Mouse (Mus musculus) liver, adult 2 months (tissue): ENCODE data around the gene Morc1. TPM values are rescaled to one million over a fixed set of nuclear protein-coding genes. Genes with fewer than 3 reads are reported as not detected.

ENCODE experiments used
- DNase-seq: peaks from one replicate; pipeline ENCODE4 v3.0.0-alpha.2; 2011; ENCODE audit warnings: low read depth, low spot score; ENCODE audit errors: extremely low read depth
- H3K27ac ChIP-seq: fragments of 200-500 bp; replicated peaks from 2 replicates; pipeline ENCODE4 v1.5.1; 2012; ENCODE audit warnings: low read depth, mild to moderate bottlenecking, control low read depth, inconsistent platforms, low read length; ENCODE audit not compliant: insufficient read depth
- H3K27me3 ChIP-seq: fragments of 200-500 bp; 2 replicates; pipeline ENCODE4 v1.6.1; 2012; ENCODE audit warnings: mild to moderate bottlenecking, moderate library complexity, low read length, inconsistent platforms; ENCODE audit not compliant: control insufficient read depth, insufficient read depth
- H3K36me3 ChIP-seq: fragments of 200-500 bp; 2 replicates; pipeline ENCODE4 v1.6.1; 2012; ENCODE audit warnings: low read length, inconsistent platforms; ENCODE audit not compliant: control insufficient read depth, insufficient read depth
- H3K4me1 ChIP-seq: fragments of 200-500 bp; 2 replicates; pipeline ENCODE4 v1.6.1; 2011; ENCODE audit warnings: low read length; ENCODE audit not compliant: control insufficient read depth, insufficient read depth
- H3K4me3 ChIP-seq: fragments of 200-500 bp; 2 replicates; pipeline ENCODE4 v1.5.1; 2011; ENCODE audit warnings: low read depth, mild to moderate bottlenecking, control low read depth, low read length, moderate library complexity; ENCODE audit not compliant: insufficient read depth
- H3K79me2 ChIP-seq: fragments of 200-500 bp; 2 replicates; pipeline ENCODE4 v1.6.1; 2012; ENCODE audit warnings: inconsistent platforms, mild to moderate bottlenecking, low read length, moderate library complexity; ENCODE audit not compliant: control insufficient read depth, insufficient read depth
- H3K9ac ChIP-seq: fragments of 200-500 bp; 2 replicates; pipeline ENCODE4 v1.6.1; 2012; ENCODE audit warnings: low read depth, mild to moderate bottlenecking, control low read depth, inconsistent platforms, low read length
- CTCF ChIP-seq: fragments of 200-500 bp; IDR thresholded peaks from 2 replicates; pipeline ENCODE4 v1.5.1; 2011; ENCODE audit warnings: low read depth, low read length, control low read depth
- POLR2A ChIP-seq: fragments of 200-500 bp; IDR thresholded peaks from 2 replicates; pipeline ENCODE4 v1.6.1; 2011; ENCODE audit warnings: low read length, control low read depth; ENCODE audit not compliant: insufficient read depth; ENCODE audit errors: extremely low read depth
- WGBS: fragments of 180-500 bp; shearing (Covaris S2); methylation state at CpG from one replicate; pipeline ENCODE4 v1.1.7; 2018; 5-methylcytosine and 5-hydroxymethylcytosine counted together
- polyA plus RNA-seq: library from polyadenylated mRNA; depleted of rRNA; stranded (reverse); fragments of >200 nt; gene quantifications from 2 replicates; pipeline ENCODE4 v1.2.3, GENCODE M21; 2012
- total RNA-seq: library from RNA; depleted of rRNA; stranded (reverse); fragments of >200 nt; gene quantifications from 2 replicates; pipeline ENCODE4 v1.2.3, GENCODE M21; 2014

Morc1 gene
- total and polyA plus RNA-seq, 2 experiments: not detected

DNA sequence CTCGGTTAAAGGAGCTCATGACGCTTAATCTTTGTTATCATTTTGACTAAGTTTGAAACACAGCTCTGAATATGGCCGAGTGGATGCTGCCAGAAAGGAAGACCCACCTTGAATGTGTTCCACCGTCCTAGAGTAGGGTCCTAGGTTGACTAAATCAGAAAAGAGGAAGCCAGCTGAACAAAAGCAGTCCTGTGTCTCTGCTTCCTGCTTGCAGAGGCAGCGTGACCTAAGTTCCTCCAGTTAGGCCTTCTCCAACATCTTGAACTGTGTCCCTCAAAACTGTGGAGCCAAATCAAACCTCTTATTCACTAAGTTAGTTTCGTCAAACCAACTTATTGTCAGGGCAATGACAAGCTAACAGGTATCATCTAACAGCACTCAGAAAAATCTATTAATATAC is 201.3 kb downstream of the Morc1 start:
- WGBS: 83% methylated on average over 6 of the region's 6 CpGs
- Histone ChIP-seq H3K9ac (no peak overlapping the region), H3K36me3 (no peaks in the 10 kb centered on the region), H3K27me3 (no peaks in the 10 kb centered on the region), H3K4me3 (no peak overlapping the region), H3K4me1 (no peaks in the 10 kb centered on the region), H3K79me2 (no peaks in the 10 kb centered on the region), H3K27ac (no peak overlapping the region)
- no peak for DNase-seq
- TF ChIP-seq CTCF (no peak), POLR2A (no peak)

DNA sequence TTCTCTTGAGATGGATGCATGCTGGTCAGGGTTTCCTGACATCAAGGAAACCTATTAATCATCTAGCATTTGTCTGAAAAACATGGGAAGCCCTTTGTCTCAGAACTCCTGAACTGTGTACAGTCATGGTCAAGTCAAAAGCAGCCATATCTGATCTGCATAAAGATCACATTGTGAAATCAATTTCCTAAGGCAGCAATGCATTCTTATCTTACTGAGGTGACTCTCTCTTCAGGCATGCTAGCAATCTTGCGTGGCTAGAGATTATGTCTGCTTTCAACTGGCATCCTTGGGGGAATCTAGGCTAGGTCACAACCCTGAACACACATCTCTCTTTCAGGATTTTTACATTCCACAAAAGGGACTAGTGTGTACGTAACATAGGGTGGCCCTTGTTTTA is 215.2 kb downstream of the Morc1 start:
- H3K79me2 ChIP-seq: no peaks in the 10 kb centered on the region
- H3K4me1 ChIP-seq: no peaks in the 10 kb centered on the region
- 75% methylated on average over 2 of the region's 2 CpGs for WGBS
- no peak for DNase-seq
- no peak for TF ChIP-seq CTCF
- TF ChIP-seq POLR2A: no peak
- H3K36me3 ChIP-seq: no peaks in the 10 kb centered on the region
- no peak overlapping the region for H3K4me3 ChIP-seq
- H3K27me3 ChIP-seq: no peaks in the 10 kb centered on the region
- no peak overlapping the region for H3K27ac ChIP-seq
- no peak overlapping the region for H3K9ac ChIP-seq

DNA sequence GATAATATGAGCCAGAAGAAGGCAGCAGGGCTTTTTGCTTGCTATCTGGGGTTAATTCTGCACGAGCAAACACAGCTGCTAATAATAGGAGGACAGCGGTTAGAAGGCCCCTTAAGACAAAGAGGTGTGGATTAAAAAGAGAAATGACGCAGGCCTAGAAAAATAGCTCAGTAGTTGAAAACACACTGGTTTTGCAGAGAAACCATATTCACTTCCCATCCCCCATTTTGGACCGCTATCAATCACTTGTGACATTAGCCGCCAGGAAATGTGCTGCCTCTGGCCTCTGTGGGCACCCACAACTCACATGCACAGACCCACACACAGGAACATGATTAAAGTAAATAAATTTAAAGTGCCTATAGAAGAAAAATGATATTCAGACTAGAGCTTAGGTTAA is 240.7 kb downstream of the Morc1 start:
- DNase-seq: no peak
- H3K27me3 ChIP-seq: no peaks in the 10 kb centered on the region
- H3K27ac ChIP-seq: no peak overlapping the region
- no peaks in the 10 kb centered on the region for H3K4me1 ChIP-seq
- 77% methylated on average over 5 of the region's 5 CpGs for WGBS
- H3K4me3 ChIP-seq: no peak overlapping the region
- no peak overlapping the region for H3K9ac ChIP-seq
- TF ChIP-seq POLR2A: no peak
- no peak for TF ChIP-seq CTCF
- H3K36me3 ChIP-seq: no peaks in the 10 kb centered on the region
- H3K79me2 ChIP-seq: no peaks in the 10 kb centered on the region

DNA sequence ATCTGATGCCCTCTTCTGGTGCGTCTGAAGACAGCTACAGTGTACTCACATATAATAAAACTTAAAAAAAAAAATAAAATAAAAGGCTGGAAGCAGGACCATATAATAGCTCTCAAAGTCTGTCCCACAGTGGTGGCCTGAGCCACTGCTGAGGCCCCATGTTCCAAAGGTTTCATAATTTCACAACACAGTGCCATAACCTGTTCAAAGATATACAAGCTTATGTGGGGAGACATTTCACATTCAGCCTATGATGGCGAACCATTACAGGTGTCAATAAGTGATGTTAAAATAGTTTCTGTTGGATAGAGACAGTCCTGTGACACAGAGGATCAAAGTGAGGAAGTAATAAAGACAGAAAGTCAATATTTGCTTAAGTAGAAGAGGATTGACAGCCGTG is 241.6 kb downstream of the Morc1 start:
- WGBS: 47% methylated on average over 3 of the region's 3 CpGs
- no peak for DNase-seq
- Histone ChIP-seq H3K79me2 (no peaks in the 10 kb centered on the region), H3K36me3 (no peaks in the 10 kb centered on the region), H3K4me3 (no peak overlapping the region), H3K4me1 (no peaks in the 10 kb centered on the region), H3K9ac (no peak overlapping the region), H3K27me3 (no peaks in the 10 kb centered on the region), H3K27ac (no peak overlapping the region)
- TF ChIP-seq POLR2A (no peak), CTCF (no peak)

DNA sequence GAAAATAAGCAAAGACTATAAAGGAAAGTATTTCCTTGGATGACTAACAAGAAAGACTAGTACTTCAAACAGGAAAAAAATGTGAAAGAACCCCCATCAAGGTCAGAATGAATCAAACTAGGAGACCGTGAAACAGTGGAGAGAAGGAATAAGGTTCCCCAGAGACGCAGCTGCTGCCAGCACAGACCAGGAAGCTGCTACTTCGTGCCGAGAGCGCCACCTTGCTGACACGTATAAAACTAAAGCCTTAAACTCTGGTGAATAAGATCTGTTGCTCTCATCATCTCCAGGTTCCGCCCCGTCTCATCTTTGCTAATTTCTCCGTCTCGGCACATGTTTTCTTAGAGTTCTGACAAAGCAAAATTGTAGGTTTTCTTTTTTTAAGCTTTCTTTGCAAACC is 244.6 kb downstream of the Morc1 start:
- Histone ChIP-seq H3K9ac (no peak overlapping the region), H3K36me3 (no peaks in the 10 kb centered on the region), H3K4me1 (no peaks in the 10 kb centered on the region), H3K4me3 (no peak overlapping the region), H3K79me2 (no peaks in the 10 kb centered on the region), H3K27me3 (no peaks in the 10 kb centered on the region), H3K27ac (no peak overlapping the region)
- peak; percentile 0 for DNase-seq
- 17% methylated on average over 10 of the region's 10 CpGs for WGBS
- TF ChIP-seq POLR2A (no peak), CTCF (peak; percentile 62)

DNA sequence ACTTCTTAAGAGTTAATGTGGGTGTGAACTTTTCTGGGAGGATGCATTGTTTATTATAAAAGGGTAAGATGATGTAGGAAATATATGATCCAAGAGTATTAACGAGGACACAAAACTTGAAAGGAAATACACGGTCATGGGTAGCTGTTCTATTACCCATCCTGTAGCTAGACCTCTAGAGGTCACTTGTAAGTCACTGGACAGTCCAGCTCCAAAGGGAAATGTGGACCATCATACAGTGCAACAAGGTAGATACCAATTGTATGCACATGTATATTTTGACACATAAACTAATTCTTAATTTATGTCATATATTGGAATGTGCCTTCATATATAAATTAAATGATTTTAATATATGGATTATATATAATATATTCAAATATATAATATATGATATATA is 245.2 kb downstream of the Morc1 start:
- no peaks in the 10 kb centered on the region for H3K4me1 ChIP-seq
- no peak overlapping the region for H3K27ac ChIP-seq
- H3K79me2 ChIP-seq: no peaks in the 10 kb centered on the region
- no peak overlapping the region for H3K9ac ChIP-seq
- WGBS: 63% methylated on average over 2 of the region's 2 CpGs
- DNase-seq: no peak
- no peaks in the 10 kb centered on the region for H3K27me3 ChIP-seq
- no peak for TF ChIP-seq CTCF
- TF ChIP-seq POLR2A: no peak
- H3K4me3 ChIP-seq: no peak overlapping the region
- H3K36me3 ChIP-seq: no peaks in the 10 kb centered on the region
